Mouse (Mus musculus): ENCODE data around the gene C3.

Gene C3

GRCm38 (mm10) chr17:57249186-57250181 lies 21.5 kb upstream of the C3 start, which contains the start of gene Trip10:
Gene Trip10, plus strand, starts transcription at chr17:57249455.
- DNase-seq (ENCODE audit: low read depth, low spot score), result peak; percentile 91

DNA sequence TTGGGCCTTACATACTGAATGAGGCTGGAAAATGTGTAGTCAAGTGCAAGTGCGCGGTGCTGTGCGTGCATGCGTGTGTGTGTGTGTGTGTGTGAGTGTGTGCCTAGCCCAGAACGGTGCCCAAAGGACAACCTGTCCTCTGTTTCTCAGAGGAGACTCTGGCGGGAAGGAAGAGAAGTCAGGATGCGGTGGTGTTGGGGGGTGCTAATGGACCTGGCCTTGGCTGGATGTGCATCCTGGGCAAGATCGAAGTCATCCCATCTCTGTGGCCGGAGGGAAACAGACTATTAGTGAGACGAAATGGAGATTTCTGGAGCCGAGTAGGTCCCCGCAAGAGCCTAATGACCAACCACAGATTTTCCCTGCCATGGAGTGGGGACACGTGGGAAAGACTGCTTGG lies 20.8 kb upstream of the C3 start:
- DNase-seq (ENCODE audit: low read depth, low spot score), result no peak

GRCm38 (mm10) chr17:57248201-57248699 lies 20.3 kb upstream of the C3 start, which contains the start of gene Gpr108:
Gene Gpr108, minus strand, starts transcription at chr17:57248446.
- peak; percentile 88 for DNase-seq (ENCODE audit: low read depth, low spot score)

GRCm38 (mm10) chr17:57247393-57248200 lies 19.7 kb upstream of the C3 start:
- DNase-seq (ENCODE audit: low read depth, low spot score), result peak; percentile 99

GRCm38 (mm10) chr17:57246663-57247392 lies 18.9 kb upstream of the C3 start:
- peak; percentile 9 for DNase-seq (ENCODE audit: low read depth, low spot score)

DNA sequence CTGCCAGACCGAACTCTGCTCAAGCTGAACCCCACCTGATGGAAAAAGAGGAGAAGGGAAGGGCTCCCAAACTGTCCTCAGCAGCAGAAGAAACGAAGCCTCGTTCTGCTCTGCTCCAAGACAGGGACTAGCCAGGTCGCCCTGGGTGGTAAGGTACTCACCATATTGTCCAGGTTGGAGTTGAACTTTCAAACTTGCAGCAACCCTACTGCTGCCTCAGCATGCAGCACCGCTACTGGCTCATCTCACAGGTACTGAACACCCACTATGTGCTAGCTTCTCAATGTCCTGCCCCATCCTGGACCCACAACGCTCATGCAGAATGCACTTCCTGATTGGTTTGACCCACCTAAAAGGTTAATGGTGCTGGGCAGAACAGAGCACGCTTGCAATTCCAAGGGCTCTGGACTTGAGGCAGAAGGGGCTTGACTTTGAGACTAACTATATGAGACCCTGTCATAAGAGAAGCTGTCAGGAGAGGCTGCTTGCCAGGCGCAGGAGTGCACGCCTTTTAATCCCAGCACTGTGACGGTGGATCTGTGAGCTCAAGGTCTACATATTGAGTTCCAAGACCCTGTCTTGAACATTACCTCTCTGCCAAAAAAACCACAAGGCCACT lies 17.5 kb upstream of the C3 start:
- DNase-seq (ENCODE audit: low read depth, low spot score), result no peak

DNA sequence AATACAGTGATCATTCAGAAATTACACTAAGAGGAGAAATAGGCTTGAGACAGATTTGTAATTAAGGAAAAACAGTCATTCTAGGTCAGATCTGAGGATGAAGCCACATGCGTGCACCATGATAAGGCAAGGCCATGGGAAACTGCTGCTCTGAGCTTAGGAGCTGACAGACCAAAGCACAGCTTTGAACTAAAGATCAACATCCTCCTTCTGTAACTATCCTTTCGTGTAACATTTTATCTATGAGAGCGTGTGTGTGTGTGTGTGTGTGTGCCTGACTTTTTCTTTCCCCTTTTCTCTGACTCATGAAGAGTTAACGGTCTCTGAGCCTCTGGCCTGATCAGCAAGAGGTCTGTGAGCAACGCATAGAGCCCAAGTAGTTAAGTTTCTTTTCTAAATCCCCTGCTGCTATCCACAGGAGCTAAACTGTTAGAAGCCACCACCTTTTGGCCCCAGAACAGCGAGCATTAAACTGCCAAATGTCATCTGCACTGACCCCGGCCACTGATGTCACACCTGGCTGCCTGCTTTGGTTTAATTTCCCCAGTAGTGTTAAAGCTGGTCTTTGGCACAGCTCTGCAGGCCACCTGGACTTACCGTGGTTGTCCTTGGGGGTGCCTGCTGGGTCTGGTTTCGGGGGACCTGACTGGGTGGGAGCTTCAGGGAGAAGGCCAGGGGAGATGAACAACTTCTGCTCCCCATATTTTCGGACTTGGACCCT lies 15.9 kb upstream of the C3 start:
- DNase-seq (ENCODE audit: low read depth, low spot score), result no peak

DNA sequence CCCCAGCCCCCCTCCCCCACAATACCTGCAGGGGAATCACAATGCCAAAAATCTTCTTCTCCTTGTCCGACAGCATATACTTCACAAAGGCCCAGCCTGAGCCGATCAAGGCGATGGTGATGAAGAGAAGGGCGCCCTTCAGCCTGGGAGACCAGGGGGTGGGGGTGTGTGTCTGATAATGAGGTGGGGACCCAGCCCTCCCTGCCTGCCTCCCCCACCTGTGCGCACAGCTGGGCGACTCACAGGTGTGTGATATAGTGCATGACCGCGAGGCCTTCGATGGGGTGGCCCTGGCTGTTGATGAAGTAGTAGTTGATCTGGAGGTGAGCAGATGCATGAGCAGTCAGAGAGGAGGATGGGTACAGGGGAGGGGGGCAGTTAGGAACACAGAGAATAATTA lies 9.2 kb upstream of the C3 start:
- no peak for DNase-seq (ENCODE audit: low read depth, low spot score)

DNA sequence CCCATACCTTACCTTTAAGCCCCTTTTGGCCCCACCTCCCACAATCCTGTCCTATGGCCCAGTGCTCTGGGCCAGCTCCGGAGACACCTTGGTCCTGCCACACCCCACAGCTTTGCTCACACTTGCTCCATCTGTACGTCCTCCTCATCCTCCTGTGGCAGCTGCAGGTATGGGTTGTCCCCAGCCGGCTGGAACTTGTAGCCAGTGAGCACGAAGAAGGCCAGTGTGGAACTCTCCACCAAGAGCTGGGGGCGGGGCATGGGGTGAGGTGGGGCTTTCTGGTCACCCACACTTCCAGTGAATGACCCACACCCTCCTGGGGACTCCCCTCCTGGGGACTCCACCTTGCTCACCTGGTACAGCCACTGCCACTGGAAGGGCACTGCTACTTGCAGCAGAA lies 7.9 kb upstream of the C3 start:
- no peak for DNase-seq (ENCODE audit: low read depth, low spot score)

- no peak for DNase-seq (ENCODE audit: low read depth, low spot score)
Measured at GRCm38 (mm10) chr17:57234254-57234928, 6.5 kb upstream of the C3 start.

- no peak for DNase-seq (ENCODE audit: low read depth, low spot score)
Measured at GRCm38 (mm10) chr17:57233038-57233437, 5.1 kb upstream of the C3 start.

DNA sequence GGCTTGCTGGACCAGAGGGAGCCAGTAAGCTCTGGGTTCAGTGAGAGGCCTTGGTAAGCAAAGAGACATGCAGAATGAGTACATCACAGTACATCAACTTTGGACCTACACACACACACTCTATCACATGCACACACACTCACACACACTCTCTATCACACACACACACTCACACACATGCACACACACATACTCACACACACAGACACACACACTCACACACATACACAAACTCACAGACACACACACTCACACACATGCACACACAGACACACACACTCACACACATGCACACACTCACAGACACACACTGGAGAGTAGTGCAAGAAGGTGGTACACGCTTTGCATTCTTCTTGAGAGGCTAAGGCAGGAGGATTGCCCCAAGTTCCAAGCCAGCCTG lies 4.3 kb upstream of the C3 start:
- DNase-seq (ENCODE audit: low read depth, low spot score), result no peak

GRCm38 (mm10) chr17:57231321-57231771 lies 3.4 kb upstream of the C3 start:
- no peak for DNase-seq (ENCODE audit: low read depth, low spot score)

- no peak for DNase-seq (ENCODE audit: low read depth, low spot score)
Measured at GRCm38 (mm10) chr17:57230728-57231125, 2.8 kb upstream of the C3 start.

GRCm38 (mm10) chr17:57229851-57230727 lies 2.2 kb upstream of the C3 start:
- DNase-seq (ENCODE audit: low read depth, low spot score), result no peak

DNA sequence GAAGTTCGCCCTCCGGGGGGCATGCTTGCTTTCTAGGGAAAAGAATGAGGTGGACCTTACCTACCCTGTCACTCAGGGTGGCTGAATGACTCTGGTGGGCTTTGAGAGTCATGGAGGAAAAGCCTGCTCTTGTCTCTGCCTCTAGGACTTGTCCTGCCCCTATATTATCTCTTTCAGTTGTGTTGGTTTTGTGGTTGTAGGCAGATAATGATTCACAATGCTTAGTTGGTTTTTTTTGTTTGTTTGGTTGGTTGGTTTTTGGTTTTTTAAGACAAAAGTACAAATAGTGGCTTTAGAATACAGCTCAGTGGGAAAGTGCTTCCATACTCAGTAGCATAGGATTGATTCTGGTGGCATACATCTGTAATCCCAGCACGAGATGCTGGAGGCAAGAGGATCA lies 937 bp upstream of the C3 start:
- no peak for DNase-seq (ENCODE audit: low read depth, low spot score)

DNA sequence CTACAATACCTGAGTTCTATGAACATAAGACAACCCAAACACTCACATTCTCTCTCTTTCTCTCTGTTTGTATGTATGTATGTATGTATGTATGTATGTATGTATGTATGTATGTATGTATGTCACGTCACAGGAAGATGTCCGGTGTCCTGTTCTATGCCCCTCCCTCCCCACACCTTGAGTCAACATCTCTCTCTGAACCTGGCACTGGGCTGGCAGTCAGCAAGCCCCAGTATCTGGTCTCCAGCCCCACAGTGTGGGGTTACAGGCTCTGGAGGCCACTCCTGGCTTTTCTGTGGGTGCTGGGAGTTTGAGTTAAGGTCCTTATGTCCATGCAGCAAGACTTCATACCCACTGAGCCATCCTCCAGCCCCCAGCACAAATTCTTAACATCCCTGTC lies 468 bp downstream of the C3 start:
- no peak for DNase-seq (ENCODE audit: low read depth, low spot score)

GRCm38 (mm10) chr17:57223313-57223712 lies 4.6 kb downstream of the C3 start:
- DNase-seq (ENCODE audit: low read depth, low spot score), result no peak

GRCm38 (mm10) chr17:57221911-57222310 lies 6.0 kb downstream of the C3 start:
- no peak for DNase-seq (ENCODE audit: low read depth, low spot score)

Data from forelimb bud, embryonic 11.5 days (tissue).